Mouse (Mus musculus) forebrain, embryonic 14.5 days (tissue): Measurements from ENCODE around the gene Yy1. TPM values are rescaled to one million over a fixed set of nuclear protein-coding genes. Genes with fewer than 3 reads are reported as not detected.

Experiments
- ATAC-seq: fragments of 200-750 bp; cut with Nextera tagmentation; 2 replicates; pipeline ENCODE4 v1.8.0; 2017; ENCODE audit warnings: mild to moderate bottlenecking, moderate library complexity
- DNase-seq: peaks from one replicate; pipeline ENCODE4 v3.0.0-alpha.2; 2015; ENCODE audit warnings: low spot score
- H3K27ac ChIP-seq: fragments of 300-500 bp; sonication (generic); 2 replicates; pipeline ENCODE4 v1.5.1; 2014; ENCODE audit warnings: low read depth, mild to moderate bottlenecking, control low read depth, low read length, moderate library complexity
- H3K27me3 ChIP-seq: fragments of 300-500 bp; sonication (generic); replicated peaks from 2 replicates; pipeline ENCODE4 v1.6.1; 2014; ENCODE audit warnings: low read length, control low read depth, mixed read lengths; ENCODE audit not compliant: control insufficient read depth, insufficient read depth
- H3K36me3 ChIP-seq: fragments of 300-500 bp; sonication (generic); 2 replicates; pipeline ENCODE4 v1.6.1; 2014; ENCODE audit warnings: low read length, control low read depth; ENCODE audit not compliant: control insufficient read depth, insufficient read depth
- H3K4me1 ChIP-seq: fragments of 300-500 bp; sonication (generic); 2 replicates; pipeline ENCODE4 v1.6.1; 2014; ENCODE audit warnings: antibody characterized with exemption, low read length, control low read depth; ENCODE audit not compliant: control insufficient read depth, insufficient read depth
- H3K4me2 ChIP-seq: fragments of 300-500 bp; sonication (generic); 2 replicates; pipeline ENCODE4 v1.6.1; 2014; ENCODE audit warnings: mild to moderate bottlenecking, control low read depth, low read length
- H3K4me3 ChIP-seq: fragments of 300-500 bp; sonication (generic); 2 replicates; pipeline ENCODE4 v1.5.1; 2014; ENCODE audit warnings: low read depth, low read length, control low read depth
- H3K9ac ChIP-seq: fragments of 300-500 bp; sonication (generic); 2 replicates; pipeline ENCODE4 v1.6.1; 2014; ENCODE audit warnings: mild to moderate bottlenecking, low read length, control low read depth, moderate library complexity
- H3K9me3 ChIP-seq: fragments of 300-500 bp; sonication (generic); replicated peaks from 2 replicates; pipeline ENCODE4 v1.6.1; 2016; ENCODE audit warnings: low read length, control low read depth, mixed read lengths; ENCODE audit not compliant: control insufficient read depth
- WGBS: fragments of 180-500 bp; shearing (Covaris S2); extraction: QIAGEN DNeasy Blood & Tissue Kit; methylation state at CpG from one replicate; pipeline ENCODE4 v1.1.7; 2014; 5-methylcytosine and 5-hydroxymethylcytosine counted together
- polyA plus RNA-seq: library from polyadenylated mRNA; unstranded; fragments of >200 nt; fragmentation: Nextera tagmentation; extraction: Ambion mirVana; gene quantifications from 2 replicates; pipeline ENCODE4 v1.2.1, GENCODE M21; 2014

The Yy1 gene
- polyA plus RNA-seq, 1 experiment from 2014 or later = 17.6 TPM

DNA sequence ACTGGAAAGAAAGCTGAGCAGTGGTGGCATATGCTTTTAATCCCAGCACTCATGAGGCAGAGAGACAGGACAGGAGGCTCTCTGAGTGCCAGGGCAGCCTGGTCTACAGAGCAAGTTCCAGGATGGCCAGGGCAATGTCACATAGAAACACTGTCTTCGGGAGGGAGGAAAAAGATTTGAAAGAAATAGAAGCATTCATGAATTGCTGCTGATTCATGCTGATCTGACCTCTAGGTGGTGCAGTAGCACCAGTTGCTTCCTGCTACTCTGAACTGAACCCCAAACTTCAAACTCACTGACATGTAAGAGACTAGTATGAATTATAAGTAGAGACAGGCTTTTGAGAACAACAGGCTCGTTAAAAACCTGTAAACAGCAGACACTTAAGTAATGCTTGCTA lies 18.4 kb downstream of the Yy1 start:
- H3K27ac ChIP-seq = no peak overlapping the region
- no peak for DNase-seq
- ATAC-seq = no peak

DNA sequence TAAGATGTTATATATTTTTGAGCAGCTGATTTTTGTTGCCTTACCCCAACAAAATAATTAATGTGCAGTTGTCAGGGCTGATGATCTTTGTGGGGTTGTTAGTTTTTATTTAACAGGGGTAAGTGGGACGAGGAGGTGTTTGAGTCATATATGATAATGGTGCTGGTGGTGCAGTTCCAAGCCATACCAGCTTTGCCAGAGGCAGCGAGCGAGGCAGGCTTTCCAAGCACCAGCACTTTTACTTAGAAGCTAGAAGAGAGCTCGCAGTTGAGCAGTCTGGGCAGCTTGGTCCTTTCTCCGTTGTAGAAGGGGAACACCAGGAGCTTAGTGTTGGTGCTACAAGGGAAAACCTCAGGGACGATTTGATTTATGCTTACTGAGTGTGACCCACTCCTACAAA lies 19.7 kb downstream of the Yy1 start:
- H3K9ac ChIP-seq = no peak overlapping the region
- H3K36me3 ChIP-seq = peaks cover 28% of the 10 kb centered on the region
- H3K4me2 ChIP-seq = no peak overlapping the region
- H3K27ac ChIP-seq = no peak overlapping the region
- no peaks in the 10 kb centered on the region for H3K27me3 ChIP-seq
- no peaks in the 10 kb centered on the region for H3K9me3 ChIP-seq
- H3K4me1 ChIP-seq = no peaks in the 10 kb centered on the region
- ATAC-seq (no peak), DNase-seq (no peak)
- no peak overlapping the region for H3K4me3 ChIP-seq
- 81% methylated on average over 6 of the region's 6 CpGs for WGBS

More for the DNA sequence above, 18.4 kb downstream of the Yy1 start:
- H3K4me3 ChIP-seq = no peak overlapping the region
- H3K27me3 ChIP-seq = no peaks in the 10 kb centered on the region
- no peak overlapping the region for H3K4me2 ChIP-seq
- H3K4me1 ChIP-seq = no peaks in the 10 kb centered on the region
- 48% methylated on average over 2 of the region's 2 CpGs for whole genome bisulfite sequencing
- H3K36me3 ChIP-seq = peaks cover 22% of the 10 kb centered on the region
- H3K9me3 ChIP-seq = no peaks in the 10 kb centered on the region
- H3K9ac ChIP-seq = no peak overlapping the region

DNA sequence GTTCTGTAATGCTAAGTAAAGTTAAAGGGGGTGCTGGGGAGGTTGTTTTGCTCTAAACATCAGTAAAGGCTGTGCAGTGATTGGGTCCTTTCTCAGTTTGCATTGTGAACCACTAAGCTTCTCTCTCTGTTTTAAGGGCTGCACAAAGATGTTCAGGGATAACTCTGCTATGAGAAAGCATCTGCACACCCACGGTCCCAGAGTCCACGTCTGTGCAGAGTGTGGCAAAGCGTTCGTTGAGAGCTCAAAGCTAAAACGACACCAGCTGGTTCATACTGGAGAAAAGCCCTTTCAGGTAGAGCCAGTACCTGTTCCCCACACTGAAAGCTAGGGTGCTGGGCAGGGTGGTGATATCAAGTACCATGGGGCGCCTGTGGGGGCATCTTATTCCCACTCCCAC lies 21.7 kb downstream of the Yy1 start:
- no peaks in the 10 kb centered on the region for H3K4me1 ChIP-seq
- 94% methylated on average over 6 of the region's 6 CpGs for WGBS

DNA sequence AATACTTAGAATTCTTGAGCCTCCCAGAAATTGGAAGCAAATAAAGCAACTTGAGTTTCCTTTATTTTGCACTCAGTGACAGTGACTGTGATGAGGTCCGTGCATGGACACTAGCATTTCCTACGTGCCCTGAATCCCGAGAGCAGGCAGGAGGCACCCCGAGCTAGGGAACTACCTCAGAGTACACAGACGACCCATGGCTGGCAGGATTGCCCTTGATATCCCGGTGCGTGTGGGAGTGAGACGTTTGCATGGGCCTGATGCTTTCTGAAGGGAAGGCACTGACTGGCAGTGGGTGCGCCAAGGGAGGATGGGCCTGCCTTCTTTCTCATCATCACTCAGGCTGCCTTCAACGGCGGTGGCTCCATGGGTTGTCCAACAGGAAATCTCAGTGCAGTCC lies 23.8 kb downstream of the Yy1 start:
- Histone ChIP-seq H3K4me1 (no peaks in the 10 kb centered on the region), H3K27ac (no peak overlapping the region), H3K4me3 (no peak overlapping the region), H3K9ac (no peak overlapping the region), H3K36me3 (peaks cover 35% of the 10 kb centered on the region), H3K4me2 (no peak overlapping the region), H3K27me3 (no peaks in the 10 kb centered on the region), H3K9me3 (no peaks in the 10 kb centered on the region)
- WGBS = 88% methylated on average over 11 of the region's 11 CpGs
- ATAC-seq (no peak), DNase-seq (no peak)

More for the DNA sequence above, 21.7 kb downstream of the Yy1 start:
- no peak overlapping the region for H3K4me3 ChIP-seq
- no peak for ATAC-seq
- H3K9ac ChIP-seq = no peak overlapping the region
- H3K9me3 ChIP-seq = no peaks in the 10 kb centered on the region
- peaks cover 35% of the 10 kb centered on the region for H3K36me3 ChIP-seq
- H3K27ac ChIP-seq = no peak overlapping the region
- no peak overlapping the region for H3K4me2 ChIP-seq
- DNase-seq = no peak
- H3K27me3 ChIP-seq = no peaks in the 10 kb centered on the region

DNA sequence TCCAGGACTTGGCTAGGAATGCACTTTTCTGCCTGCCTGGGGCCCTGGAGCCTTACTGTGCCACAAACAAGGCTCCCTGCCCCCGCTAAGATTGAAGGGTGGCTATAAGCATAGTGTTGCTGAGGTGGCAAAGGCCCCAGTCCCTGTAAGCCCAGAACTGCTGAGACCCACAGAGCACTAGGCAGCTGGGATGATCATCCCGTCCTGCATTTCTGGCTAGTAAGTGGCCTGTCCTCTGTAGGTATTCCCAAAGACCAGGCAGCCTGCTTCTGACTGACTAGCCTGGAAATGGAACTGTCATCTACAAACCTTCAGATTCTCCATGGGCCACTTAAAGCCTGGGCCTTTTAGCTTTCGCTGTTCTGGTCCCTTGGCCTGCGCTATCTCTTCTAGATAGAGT lies 27.7 kb downstream of the Yy1 start:
- no peak overlapping the region for H3K9ac ChIP-seq
- H3K4me3 ChIP-seq = no peak overlapping the region

DNA sequence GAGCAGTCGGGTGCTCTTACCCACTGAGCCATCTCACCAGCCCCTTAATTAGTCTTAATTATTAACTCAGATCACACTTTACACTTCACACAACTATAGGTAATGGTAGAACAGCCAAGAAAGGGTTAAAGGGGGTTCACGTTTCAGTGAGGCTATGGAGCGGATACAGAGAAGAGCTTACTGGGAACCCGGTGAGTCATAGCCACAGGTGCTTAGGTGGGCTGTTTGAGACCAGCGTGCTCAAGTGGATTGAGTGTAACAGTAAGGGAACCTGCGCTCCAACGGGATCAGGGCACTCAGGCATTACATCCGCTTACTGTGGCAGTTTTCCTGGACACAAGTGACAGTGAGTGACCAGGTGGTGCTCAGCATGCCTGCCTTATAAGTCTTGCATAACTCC lies 30.3 kb downstream of the Yy1 start:
- peaks cover 28% of the 10 kb centered on the region for H3K36me3 ChIP-seq
- no peak overlapping the region for H3K4me3 ChIP-seq
- no peaks in the 10 kb centered on the region for H3K27me3 ChIP-seq
- no peak overlapping the region for H3K27ac ChIP-seq
- H3K4me1 ChIP-seq = no peaks in the 10 kb centered on the region
- H3K4me2 ChIP-seq = no peak overlapping the region
- 67% methylated on average over 8 of the region's 8 CpGs for WGBS
- ATAC-seq = no peak
- DNase-seq = no peak
- no peak overlapping the region for H3K9ac ChIP-seq
- no peaks in the 10 kb centered on the region for H3K9me3 ChIP-seq

More for the DNA sequence above, 27.7 kb downstream of the Yy1 start:
- Histone ChIP-seq H3K4me1 (no peaks in the 10 kb centered on the region), H3K36me3 (peaks cover 26% of the 10 kb centered on the region), H3K9me3 (no peaks in the 10 kb centered on the region), H3K27ac (no peak overlapping the region), H3K27me3 (no peaks in the 10 kb centered on the region), H3K4me2 (no peak overlapping the region)
- DNase-seq = no peak
- WGBS = 91% methylated on average over 4 of the region's 4 CpGs
- no peak for ATAC-seq

DNA sequence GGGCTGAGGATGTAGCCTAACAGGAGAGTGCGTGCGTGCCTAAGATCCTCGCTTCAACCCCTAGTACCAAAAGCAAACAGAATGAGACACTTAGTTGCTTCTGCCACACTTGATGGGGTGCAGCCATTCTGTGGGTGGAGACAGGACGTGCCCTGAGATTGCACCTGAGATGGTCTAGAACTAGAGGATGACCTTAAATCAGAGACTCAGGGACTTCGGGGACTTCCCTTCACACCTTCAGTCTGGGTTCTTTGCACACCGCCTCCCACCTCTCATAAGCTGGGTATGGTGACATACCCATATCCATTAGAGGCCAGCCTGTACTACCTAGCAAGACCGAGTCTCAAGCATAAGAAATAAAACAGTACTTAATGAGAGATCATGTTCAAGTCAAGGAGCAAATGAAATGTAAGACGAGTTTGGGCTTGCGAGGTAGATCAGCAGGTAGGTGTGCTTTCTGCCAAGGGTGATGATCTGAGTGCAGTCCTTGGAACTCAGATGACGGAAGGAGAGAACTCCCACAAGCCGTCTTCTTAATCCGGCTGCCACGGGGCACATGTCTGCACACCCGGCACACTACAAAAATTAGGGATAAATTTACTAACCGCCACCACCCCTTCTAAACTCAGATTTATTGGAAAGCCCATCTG lies 31.6 kb downstream of the Yy1 start:
- Histone ChIP-seq H3K4me2 (no peak overlapping the region), H3K36me3 (peaks cover 20% of the 10 kb centered on the region), H3K9me3 (no peaks in the 10 kb centered on the region), H3K27me3 (no peaks in the 10 kb centered on the region), H3K27ac (no peak overlapping the region), H3K4me3 (no peak overlapping the region), H3K4me1 (no peaks in the 10 kb centered on the region), H3K9ac (no peak overlapping the region)
- DNase-seq (no peak), ATAC-seq (no peak)
- 93% methylated on average over 15 of the region's 15 CpGs for WGBS

DNA sequence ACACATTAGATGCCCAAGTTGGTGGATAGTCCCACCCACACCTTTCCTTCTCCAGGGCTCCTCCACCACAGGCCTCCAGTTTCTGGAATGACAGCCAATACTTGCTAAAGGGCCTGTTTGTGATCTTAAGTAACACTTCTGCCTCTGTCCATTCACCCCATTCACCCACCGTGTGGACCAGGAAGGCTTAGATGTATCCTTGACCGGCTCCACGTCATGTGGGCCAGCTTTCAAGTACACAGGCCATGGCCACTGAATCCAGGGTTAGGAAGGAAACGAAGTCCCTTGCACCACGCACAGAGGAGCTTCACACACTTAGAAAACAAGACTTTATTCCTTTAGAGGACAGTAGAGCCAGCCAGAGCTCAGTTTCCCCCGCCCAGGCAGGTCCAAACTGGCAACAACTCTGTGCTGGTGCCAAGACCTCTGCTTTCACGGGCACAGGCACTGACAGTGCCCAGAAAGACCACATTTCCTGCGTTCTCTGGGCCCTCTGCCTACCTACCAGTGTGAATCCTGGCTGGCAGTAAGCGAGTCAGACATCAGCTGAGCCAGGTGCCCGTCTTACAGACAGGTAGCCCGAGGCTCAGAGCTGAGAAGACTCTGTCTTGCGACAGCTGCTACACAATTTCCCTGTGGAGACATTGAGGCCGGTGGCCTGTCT lies 32.9 kb downstream of the Yy1 start:
- no peak overlapping the region for H3K9ac ChIP-seq
- peaks cover 25% of the 10 kb centered on the region for H3K36me3 ChIP-seq
- no peak overlapping the region for H3K4me3 ChIP-seq
- DNase-seq (no peak), ATAC-seq (no peak)
- H3K4me2 ChIP-seq = no peak overlapping the region
- no peaks in the 10 kb centered on the region for H3K27me3 ChIP-seq
- H3K27ac ChIP-seq = no peak overlapping the region
- H3K4me1 ChIP-seq = no peaks in the 10 kb centered on the region
- 90% methylated on average over 13 of the region's 13 CpGs for WGBS
- no peaks in the 10 kb centered on the region for H3K9me3 ChIP-seq

DNA sequence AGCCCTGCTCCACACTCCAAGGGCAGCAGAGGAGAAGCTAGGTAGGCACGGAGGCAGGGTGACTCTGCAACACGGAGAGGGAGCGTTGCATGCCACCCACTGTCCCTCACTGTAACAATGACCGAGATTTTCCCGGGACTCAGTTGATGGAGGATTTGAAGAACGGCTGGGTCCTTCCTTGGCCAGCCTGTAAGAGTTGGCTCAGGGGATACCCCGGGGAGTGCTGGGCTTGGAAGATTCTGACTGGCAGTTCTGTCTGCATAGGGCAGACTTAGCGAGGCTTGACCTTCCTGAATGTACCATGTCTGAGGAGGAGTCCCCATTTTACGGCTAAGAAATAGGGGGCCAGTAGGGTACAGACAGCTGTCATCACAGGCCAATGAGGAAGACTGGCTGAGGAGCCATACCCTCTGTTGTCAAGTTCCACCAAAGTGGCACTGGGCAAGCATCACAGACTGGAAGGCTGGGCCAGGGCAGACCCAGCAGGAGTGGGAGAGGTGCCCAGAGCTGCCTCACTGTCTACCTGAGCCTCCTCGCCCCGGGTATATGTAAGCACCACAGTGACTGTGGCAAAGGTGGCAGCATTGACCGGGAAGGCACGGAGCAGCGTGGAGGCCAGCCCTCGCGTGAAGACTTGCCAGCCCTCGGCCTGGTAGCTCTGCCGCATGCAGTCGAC lies 33.6 kb downstream of the Yy1 start:
- H3K27me3 ChIP-seq = no peaks in the 10 kb centered on the region
- no peaks in the 10 kb centered on the region for H3K9me3 ChIP-seq
- H3K4me1 ChIP-seq = no peaks in the 10 kb centered on the region
- H3K4me3 ChIP-seq = no peak overlapping the region
- H3K4me2 ChIP-seq = no peak overlapping the region
- DNase-seq = no peak
- no peak for ATAC-seq
- 95% methylated on average over 19 of the region's 19 CpGs for WGBS
- no peak overlapping the region for H3K27ac ChIP-seq
- H3K36me3 ChIP-seq = peaks cover 25% of the 10 kb centered on the region
- no peak overlapping the region for H3K9ac ChIP-seq
